Mouse (Mus musculus) liver, embryonic 15.5 days (tissue): ENCODE measurements around the gene Scarf1. TPM values are rescaled to one million over a fixed set of nuclear protein-coding genes. Genes with fewer than 3 reads are reported as not detected.

Source experiments
- ATAC-seq: fragments of 200-750 bp; cut with Nextera tagmentation; 2 replicates; pipeline ENCODE4 v1.8.0; 2017; ENCODE audit warnings: moderate number of reproducible peaks, mild to moderate bottlenecking, moderate library complexity; ENCODE audit not compliant: insufficient read depth
- H3K27ac ChIP-seq: fragments of 300-500 bp; sonication (generic); replicated peaks from 2 replicates; pipeline ENCODE4 v1.5.1; 2015; ENCODE audit warnings: mild to moderate bottlenecking, inconsistent platforms
- H3K27me3 ChIP-seq: fragments of 300-500 bp; sonication (generic); 2 replicates; pipeline ENCODE4 v1.6.1; 2015; ENCODE audit warnings: mild to moderate bottlenecking, inconsistent platforms
- H3K36me3 ChIP-seq: fragments of 300-500 bp; sonication (generic); replicated peaks from 2 replicates; pipeline ENCODE4 v1.6.1; 2015; ENCODE audit warnings: moderate library complexity, mild to moderate bottlenecking, inconsistent platforms
- H3K4me1 ChIP-seq: fragments of 300-500 bp; sonication (generic); replicated peaks from 2 replicates; pipeline ENCODE4 v1.6.1; 2015; ENCODE audit warnings: inconsistent platforms
- H3K4me2 ChIP-seq: fragments of 300-500 bp; sonication (generic); 2 replicates; pipeline ENCODE4 v1.6.1; 2015; ENCODE audit warnings: moderate library complexity, mild to moderate bottlenecking, inconsistent platforms
- H3K4me3 ChIP-seq: fragments of 300-500 bp; sonication (generic); replicated peaks from 2 replicates; pipeline ENCODE4 v1.5.1; 2015; ENCODE audit warnings: mild to moderate bottlenecking, inconsistent platforms
- H3K9ac ChIP-seq: fragments of 300-500 bp; sonication (generic); 2 replicates; pipeline ENCODE4 v1.6.1; 2015; ENCODE audit warnings: moderate library complexity, mild to moderate bottlenecking, inconsistent platforms
- H3K9me3 ChIP-seq: fragments of 300-500 bp; sonication (generic); replicated peaks from 2 replicates; pipeline ENCODE4 v1.6.1; 2016; ENCODE audit warnings: inconsistent platforms
- WGBS: fragments of 180-500 bp; shearing (Covaris S2); methylation state at CpG from one replicate; pipeline ENCODE4 v1.1.7; 2015; ENCODE audit warnings: mixed read lengths; ENCODE audit not compliant: insufficient replicate concordance; 5-methylcytosine and 5-hydroxymethylcytosine counted together
- microRNA counts: library from miRNA; unstranded; fragments of <30 nt; microRNA quantifications from one replicate; lab custom pipeline; 2016
- microRNA-seq: library from miRNA; unstranded; fragments of <30 nt; microRNA quantifications from one replicate; pipeline ENCODE4, GENCODE M21; 2016
- polyA plus RNA-seq: library from polyadenylated mRNA; unstranded; fragments of >200 nt; fragmentation: Nextera tagmentation; extraction: Ambion mirVana; gene quantifications from 2 replicates; pipeline ENCODE4 v1.2.1, GENCODE M21; 2015

Scarf1 gene
- polyA plus RNA-seq, 1 experiment from 2014 or later, result 2.8 TPM

DNA sequence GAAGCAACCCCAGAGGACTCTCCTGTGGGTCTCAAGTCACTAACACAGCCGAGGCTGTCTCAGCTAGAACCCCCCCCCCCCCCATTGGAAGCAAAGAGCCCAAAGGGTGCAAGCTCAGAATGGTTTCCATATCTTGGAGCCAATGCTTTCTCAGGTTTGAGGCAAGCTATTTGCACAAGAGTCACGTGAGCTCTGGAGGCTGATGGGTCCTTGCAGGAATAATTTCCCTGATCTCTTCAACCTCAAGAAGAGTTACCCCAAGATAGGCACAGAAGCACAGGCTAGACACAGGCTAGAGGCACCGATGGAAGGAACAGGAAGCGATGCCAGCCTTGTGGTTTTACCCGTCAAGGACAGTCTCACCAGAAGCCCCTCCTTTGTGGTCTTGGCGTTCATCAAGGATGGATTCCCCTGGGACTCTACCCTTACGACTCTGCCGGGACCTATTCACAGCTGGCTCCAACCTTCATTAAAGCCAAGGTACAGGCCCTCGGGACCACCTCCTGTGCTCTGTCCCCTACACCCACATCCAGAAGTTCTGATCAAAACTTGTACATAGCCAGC lies 62.3 kb downstream of the Scarf1 start:
- WGBS, result 25% methylated on average over 9 of the region's 9 CpGs
- no peak for ATAC-seq
- Histone ChIP-seq H3K9ac (no peak overlapping the region), H3K4me2 (no peak overlapping the region), H3K9me3 (no peaks in the 10 kb centered on the region), H3K4me3 (no peak overlapping the region), H3K36me3 (no peaks in the 10 kb centered on the region), H3K27ac (no peak overlapping the region), H3K27me3 (peaks cover 13% of the 10 kb centered on the region; the same call in 1 of the 2 replicates), H3K4me1 (peaks cover 27% of the 10 kb centered on the region)

MicroRNAs encoded within 50 kb of the gene (microRNA counts, 519-probe panel; counts per million panel counts)
- 4,935 counts per million, percentile 95 among the panel's probes with 10 or more counts for microRNA mmu-miR-22 (lab: Ali Mortazavi, UCI)

Small RNAs within 50 kb of the gene (microRNA-seq; reads per million reads assigned to microRNA genes)
- gene Mir22, result 18,464 reads per million, percentile 96 among the genes with 10 or more reads in this experiment
- gene Mir3971, result not detected

Other genes starting within 250 kb of the Scarf1 start
- gene Rpa1, start 165.2 kb upstream of the Scarf1 start, polyA plus RNA-seq, result 81.9 and 88.4 TPM in 2 replicates
- 3.4 and 4.0 TPM in 2 replicates for gene Smyd4, start 165.1 kb upstream of the Scarf1 start, polyA plus RNA-seq
- gene Serpinf1, start 90.8 kb upstream of the Scarf1 start, polyA plus RNA-seq, result 265 and 279 TPM in 2 replicates
- gene Serpinf2, start 73.9 kb upstream of the Scarf1 start, polyA plus RNA-seq, result 631 and 714 TPM in 2 replicates
- gene Wdr81, start 58.8 kb upstream of the Scarf1 start, polyA plus RNA-seq, result 21.0 and 26.2 TPM in 2 replicates
- 18.8 and 19.9 TPM in 2 replicates for gene Tlcd2, start 51.8 kb upstream of the Scarf1 start, polyA plus RNA-seq
- gene Prpf8, start 26.7 kb upstream of the Scarf1 start, polyA plus RNA-seq, result 25.8 and 28.0 TPM in 2 replicates
- gene Rilp, start 3.4 kb upstream of the Scarf1 start, polyA plus RNA-seq, result 3.7 TPM in 2 replicates
- gene Slc43a2, start 18.2 kb downstream of the Scarf1 start, polyA plus RNA-seq, result 4.2 and 5.8 TPM in 2 replicates
- gene Pitpna, start 74.6 kb downstream of the Scarf1 start, polyA plus RNA-seq, result 30.7 and 33.1 TPM in 2 replicates
- 16.0 and 18.3 TPM in 2 replicates for gene Inpp5k, start 117.4 kb downstream of the Scarf1 start, polyA plus RNA-seq
- 20.6 and 24.5 TPM in 2 replicates for gene Myo1c, start 137.0 kb downstream of the Scarf1 start, polyA plus RNA-seq
- 32.3 and 33.9 TPM in 2 replicates for gene Crk, start 165.7 kb downstream of the Scarf1 start, polyA plus RNA-seq
- gene Ywhae, start 219.3 kb downstream of the Scarf1 start, polyA plus RNA-seq, result 198 and 218 TPM in 2 replicates